In genomic region chr2:158074835-158075234, GRCm38 (mm10) we compare ENCODE assay signal across 24 mouse cellular contexts. TPM values are rescaled to one million over a fixed set of nuclear protein-coding genes. Genes with fewer than 3 reads are reported as not detected.
A peak's percentile ranks its signal among the peaks of the same experiment; 100 is the strongest.
DNase-seq lines count a peak whose midpoint lies in the region; ATAC-seq and TF ChIP-seq lines count a peak whose summit lies in the region.
"Had no signal": no experiment of that assay in that cellular context is flagged by ENCODE, and none has a peak within 500 bp of the region (broad histone marks: within the 10 kb centered on the region; RNA-seq: fewer than 3 reads in every experiment).

No protein-coding gene starts in this region.

- H3K27me3 ChIP-seq in intestine, postnatal 0 days (replicated peaks; ENCODE audit: control insufficient read depth, insufficient read depth, low read length) = no peaks in the 10 kb centered on the region
- no peaks in the 10 kb centered on the region for H3K27me3 ChIP-seq in intestine, embryonic 15.5 days (replicated peaks)
- no peaks in the 10 kb centered on the region for H3K27me3 ChIP-seq in liver, postnatal 0 days (ENCODE audit: insufficient read depth, low read length)
- H3K27me3 ChIP-seq in liver, embryonic 12.5 days (replicated peaks) = no peaks in the 10 kb centered on the region
- H3K27me3 ChIP-seq: embryonic facial prominence, embryonic 12.5 days; embryonic facial prominence, embryonic 15.5 days; forebrain, embryonic 13.5 days; heart, embryonic 12.5 days; heart, embryonic 15.5 days; hindbrain, embryonic 15.5 days had no signal

- H3K4me2 ChIP-seq in intestine, postnatal 0 days (replicated peaks; ENCODE audit: low read depth) = no peak overlapping the region
- no peak overlapping the region for H3K4me2 ChIP-seq in intestine, embryonic 15.5 days (replicated peaks)
- H3K4me2 ChIP-seq in liver, postnatal 0 days (ENCODE audit: low read depth, low read length) = no peak overlapping the region
- no peak overlapping the region for H3K4me2 ChIP-seq in liver, embryonic 12.5 days
- H3K4me2 ChIP-seq: embryonic facial prominence, embryonic 12.5 days; embryonic facial prominence, embryonic 15.5 days; forebrain, embryonic 13.5 days; heart, embryonic 12.5 days; heart, embryonic 15.5 days; hindbrain, embryonic 15.5 days had no signal

- DNase-seq in gastrocnemius, adult 2 months = peak; percentile 56
- DNase-seq in gastrocnemius, postnatal 10 days = no peak
- DNase-seq in liver, postnatal 0 days = no peak
- DNase-seq: adrenal gland, adult 2 months; adrenal gland, postnatal 14 days; cerebellum, adult 11 months; cerebellum, adult 2 months; cerebellum, adult 9-11 months; cerebellum, postnatal 25 days; gastrocnemius, postnatal 14 days; heart, postnatal 14 days; heart, postnatal 4 days had no signal

- H3K27ac ChIP-seq in gastrocnemius, adult 2 months = peak overlapping the region; percentile 59; the same call in 1 of the 2 replicates
- no peak overlapping the region for H3K27ac ChIP-seq in intestine, postnatal 0 days (ENCODE audit: low read depth, low read length)
- H3K27ac ChIP-seq in intestine, embryonic 15.5 days = no peak overlapping the region
- no peak overlapping the region for H3K27ac ChIP-seq in liver, postnatal 0 days (ENCODE audit: low read depth)
- H3K27ac ChIP-seq in liver, embryonic 12.5 days = no peak overlapping the region
- H3K27ac ChIP-seq: embryonic facial prominence, embryonic 12.5 days; embryonic facial prominence, embryonic 15.5 days; forebrain, embryonic 13.5 days; heart, embryonic 15.5 days; hindbrain, embryonic 15.5 days had no signal

- intact Hi-C loops in gastrocnemius, adult 2 months (cut with DNase I) = no loop called here

- TF ChIP-seq EP300 in liver, postnatal 0 days (IDR thresholded peaks at IDR 0.05; ENCODE audit: low read depth) = no peak

- H3K4me3 ChIP-seq in gastrocnemius, adult 2 months = no peak overlapping the region
- H3K4me3 ChIP-seq in intestine, postnatal 0 days (ENCODE audit: low read depth, low read length) = no peak overlapping the region
- no peak overlapping the region for H3K4me3 ChIP-seq in intestine, embryonic 15.5 days (replicated peaks)
- H3K4me3 ChIP-seq in liver, postnatal 0 days (ENCODE audit: low read depth, low read length) = no peak overlapping the region
- H3K4me3 ChIP-seq in liver, embryonic 12.5 days = no peak overlapping the region
- H3K4me3 ChIP-seq: embryonic facial prominence, embryonic 12.5 days; embryonic facial prominence, embryonic 15.5 days; forebrain, embryonic 13.5 days; heart, embryonic 12.5 days; heart, embryonic 15.5 days; hindbrain, embryonic 15.5 days had no signal

- ATAC-seq in intestine, postnatal 0 days = no peak
- no peak for ATAC-seq in intestine, embryonic 15.5 days
- ATAC-seq in liver, postnatal 0 days = no peak
- no peak for ATAC-seq in liver, embryonic 12.5 days
- ATAC-seq: CD4-positive, CD25-positive, alpha-beta regulatory T cell, adult 4 months; forebrain, embryonic 13.5 days; forebrain, embryonic 16.5 days; intestine, embryonic 16.5 days had no signal

- no peak overlapping the region for H3K9ac ChIP-seq in intestine, postnatal 0 days (ENCODE audit: low read depth, low read length)
- no peak overlapping the region for H3K9ac ChIP-seq in intestine, embryonic 15.5 days
- H3K9ac ChIP-seq in liver, postnatal 0 days (replicated peaks) = no peak overlapping the region
- H3K9ac ChIP-seq in liver, embryonic 12.5 days = no peak overlapping the region
- H3K9ac ChIP-seq: embryonic facial prominence, embryonic 12.5 days; embryonic facial prominence, embryonic 15.5 days; forebrain, embryonic 13.5 days; heart, embryonic 12.5 days; heart, embryonic 15.5 days; hindbrain, embryonic 15.5 days had no signal

- TF ChIP-seq CTCF in gastrocnemius, adult 2 months (IDR thresholded peaks at IDR 0.05) = peak; percentile 34; the same call in 1 of the 2 replicates
- peak; percentile 25; the same call in 1 of the 2 replicates for TF ChIP-seq CTCF in intestine, postnatal 0 days (IDR thresholded peaks at IDR 0.05; ENCODE audit: low read depth)
- TF ChIP-seq CTCF in liver, postnatal 0 days (IDR thresholded peaks at IDR 0.05; ENCODE audit: low read depth) = peak; percentile 29

- no peaks in the 10 kb centered on the region for H3K9me3 ChIP-seq in intestine, postnatal 0 days (ENCODE audit: control insufficient read depth)
- no peaks in the 10 kb centered on the region for H3K9me3 ChIP-seq in intestine, embryonic 15.5 days
- no peaks in the 10 kb centered on the region for H3K9me3 ChIP-seq in liver, postnatal 0 days (ENCODE audit: low read length)
- no peaks in the 10 kb centered on the region for H3K9me3 ChIP-seq in liver, embryonic 12.5 days (replicated peaks)
- H3K9me3 ChIP-seq: embryonic facial prominence, embryonic 12.5 days; embryonic facial prominence, embryonic 15.5 days; forebrain, embryonic 13.5 days; heart, embryonic 12.5 days; heart, embryonic 15.5 days; hindbrain, embryonic 15.5 days had no signal

- H3K4me1 ChIP-seq in intestine, postnatal 0 days (replicated peaks; ENCODE audit: control insufficient read depth, insufficient read depth, low read length) = peaks cover 17% of the 10 kb centered on the region
- peaks cover 31% of the 10 kb centered on the region for H3K4me1 ChIP-seq in intestine, embryonic 15.5 days (replicated peaks)
- peaks cover 49% of the 10 kb centered on the region for H3K4me1 ChIP-seq in liver, postnatal 0 days (ENCODE audit: insufficient read depth)
- H3K4me1 ChIP-seq in liver, embryonic 12.5 days = no peaks in the 10 kb centered on the region
- H3K4me1 ChIP-seq: embryonic facial prominence, embryonic 12.5 days; embryonic facial prominence, embryonic 15.5 days; forebrain, embryonic 13.5 days had no signal

- WGBS in intestine, postnatal 0 days = 85% methylated on average over 5 of the region's 5 CpGs
- WGBS in intestine, embryonic 15.5 days = 92% methylated on average over 5 of the region's 5 CpGs
- 89% methylated on average over 5 of the region's 5 CpGs for WGBS in liver, postnatal 0 days (ENCODE audit: insufficient replicate concordance)
- 92% methylated on average over 5 of the region's 5 CpGs for WGBS in liver, embryonic 12.5 days (ENCODE audit: insufficient replicate concordance)

- peaks cover 43% of the 10 kb centered on the region for H3K36me3 ChIP-seq in intestine, postnatal 0 days (ENCODE audit: control insufficient read depth, insufficient read depth)
- peaks cover 33% of the 10 kb centered on the region for H3K36me3 ChIP-seq in intestine, embryonic 15.5 days
- peaks cover 50% of the 10 kb centered on the region for H3K36me3 ChIP-seq in liver, postnatal 0 days (replicated peaks; ENCODE audit: insufficient read depth, low read length)
- peaks cover 83% of the 10 kb centered on the region for H3K36me3 ChIP-seq in liver, embryonic 12.5 days

RNA-seq across cellular contexts. Expression of gene Rprd1b, which starts 46.5 kb away (rescaled TPM):
- 10 to 100 TPM; 30.2 to 31.9 TPM for total RNA-seq in gastrocnemius, adult 2 months (2021)
- 10 to 100 TPM; 28.2 to 33.0 TPM for total RNA-seq in gastrocnemius, postnatal 10 days (2021)
- 17.1 and 19.8 TPM in 2 replicates for polyA plus RNA-seq in intestine, postnatal 0 days (2015; fragmentation: Nextera tagmentation; extraction: Ambion mirVana)
- polyA plus RNA-seq in intestine, embryonic 15.5 days (2015; fragmentation: Nextera tagmentation; extraction: Ambion mirVana) = 40.3 and 40.7 TPM in 2 replicates
- 15.6 and 17.4 TPM in 2 replicates for polyA plus RNA-seq in liver, postnatal 0 days (2015; fragmentation: Nextera tagmentation; extraction: Ambion mirVana)
- 40.4 and 42.5 TPM in 2 replicates for polyA plus RNA-seq in liver, embryonic 12.5 days (2016; fragmentation: Nextera tagmentation; extraction: Ambion mirVana)

RNA-seq across cellular contexts. Expression of gene Tti1, which starts 46.6 kb away (rescaled TPM):
- 10 to 100 TPM; 21.3 to 23.0 TPM for total RNA-seq in gastrocnemius, adult 2 months (2021)
- 10 to 100 TPM; 15.7 to 16.6 TPM for total RNA-seq in gastrocnemius, postnatal 10 days (2021)
- 5.1 and 5.4 TPM in 2 replicates for polyA plus RNA-seq in intestine, postnatal 0 days (2015; fragmentation: Nextera tagmentation; extraction: Ambion mirVana)
- 20.8 and 21.3 TPM in 2 replicates for polyA plus RNA-seq in intestine, embryonic 15.5 days (2015; fragmentation: Nextera tagmentation; extraction: Ambion mirVana)
- 4.7 and 5.4 TPM in 2 replicates for polyA plus RNA-seq in liver, postnatal 0 days (2015; fragmentation: Nextera tagmentation; extraction: Ambion mirVana)
- 21.8 and 22.2 TPM in 2 replicates for polyA plus RNA-seq in liver, embryonic 12.5 days (2016; fragmentation: Nextera tagmentation; extraction: Ambion mirVana)
